Mouse (Mus musculus) hindbrain, embryonic 10.5 days (tissue): ENCODE results near the gene Scube1. TPM values are rescaled to one million over a fixed set of nuclear protein-coding genes. Genes with fewer than 3 reads are reported as not detected.

Source experiments
- DNase-seq: peaks from one replicate; pipeline ENCODE4 v3.0.0-alpha.2; 2017; ENCODE audit warnings: low spot score
- H3K27ac ChIP-seq: fragments of 300-500 bp; sonication (generic); 2 replicates; pipeline ENCODE4 v1.5.1; 2016; ENCODE audit warnings: mild to moderate bottlenecking, moderate library complexity
- H3K27me3 ChIP-seq: fragments of 300-500 bp; sonication (generic); 2 replicates; pipeline ENCODE4 v1.6.1; 2016; ENCODE audit warnings: mild to moderate bottlenecking; ENCODE audit not compliant: poor library complexity, insufficient read depth, severe bottlenecking
- H3K36me3 ChIP-seq: fragments of 300-500 bp; sonication (generic); 2 replicates; pipeline ENCODE4 v1.6.1; 2016; ENCODE audit warnings: mild to moderate bottlenecking, moderate library complexity
- H3K4me1 ChIP-seq: fragments of 300-500 bp; sonication (generic); replicated peaks from 2 replicates; pipeline ENCODE4 v1.6.1; 2016; ENCODE audit warnings: mild to moderate bottlenecking
- H3K4me3 ChIP-seq: fragments of 300-500 bp; sonication (generic); 2 replicates; pipeline ENCODE4 v1.5.1; 2016; ENCODE audit warnings: mild to moderate bottlenecking, moderate library complexity
- H3K9me3 ChIP-seq: fragments of 300-500 bp; sonication (generic); 2 replicates; pipeline ENCODE4 v1.6.1; 2016; ENCODE audit warnings: mild to moderate bottlenecking, moderate library complexity
- WGBS: fragments of 180-500 bp; shearing (Covaris S2); methylation state at CpG from one replicate; pipeline ENCODE4 v1.1.7; 2016; 5-methylcytosine and 5-hydroxymethylcytosine counted together
- polyA plus RNA-seq: library from polyadenylated mRNA; unstranded; fragments of >200 nt; fragmentation: Nextera tagmentation; extraction: Ambion mirVana; gene quantifications from 2 replicates; pipeline ENCODE4 v1.2.1, GENCODE M21; 2016

The Scube1 gene
- polyA plus RNA-seq, 1 experiment from 2014 or later, result 62.6 TPM

GRCm38 (mm10) chr15:83740676-83741422 lies 16.0 kb upstream of the Scube1 start:
- Histone ChIP-seq H3K4me1 (peaks cover 45% of the 10 kb centered on the region), H3K9me3 (no peaks in the 10 kb centered on the region), H3K27ac (peak overlapping the region; percentile 73), H3K4me3 (no peak overlapping the region), H3K36me3 (no peaks in the 10 kb centered on the region), H3K27me3 (peaks cover 8% of the 10 kb centered on the region)
- 26% methylated on average over 21 of the region's 21 CpGs for WGBS
- peak; percentile 56 for DNase-seq

- Histone ChIP-seq H3K9me3 (no peaks in the 10 kb centered on the region), H3K4me3 (no peak overlapping the region), H3K4me1 (peaks cover 62% of the 10 kb centered on the region), H3K27ac (peak overlapping the region; percentile 50; the same call in 1 of the 2 replicates), H3K27me3 (peaks cover 55% of the 10 kb centered on the region), H3K36me3 (peaks cover 6% of the 10 kb centered on the region; the same call in 1 of the 2 replicates)
- WGBS, result 12% methylated on average over 3 of the region's 3 CpGs
- peak; percentile 80 for DNase-seq
These were observed 2.8 kb upstream of the Scube1 start for GRCm38 (mm10) chr15:83727626-83728025.

- no peak overlapping the region for H3K4me3 ChIP-seq
- H3K9me3 ChIP-seq, result no peaks in the 10 kb centered on the region
- 82% methylated on average over 5 of the region's 5 CpGs for WGBS
- H3K4me1 ChIP-seq, result peaks cover 71% of the 10 kb centered on the region
- peak overlapping the region; percentile 95 for H3K27ac ChIP-seq
- peaks cover 14% of the 10 kb centered on the region for H3K36me3 ChIP-seq
- H3K27me3 ChIP-seq, result peaks cover 61% of the 10 kb centered on the region
- DNase-seq, result no peak
These were observed 1.9 kb upstream of the Scube1 start for GRCm38 (mm10) chr15:83726741-83727140.

GRCm38 (mm10) chr15:83725556-83726200 lies 857 bp upstream of the Scube1 start:
- Histone ChIP-seq H3K36me3 (peaks cover 25% of the 10 kb centered on the region), H3K27me3 (peaks cover 68% of the 10 kb centered on the region), H3K9me3 (no peaks in the 10 kb centered on the region), H3K27ac (peak overlapping the region; percentile 95), H3K4me3 (peak overlapping the region; percentile 85), H3K4me1 (peaks cover 73% of the 10 kb centered on the region)
- peak; percentile 65 for DNase-seq
- 6% methylated on average over 28 of the region's 28 CpGs for WGBS

- peak; percentile 55 for DNase-seq
- H3K4me3 ChIP-seq, result peak overlapping the region; percentile 85
- H3K36me3 ChIP-seq, result peaks cover 39% of the 10 kb centered on the region
- H3K9me3 ChIP-seq, result no peaks in the 10 kb centered on the region
- peaks cover 73% of the 10 kb centered on the region for H3K4me1 ChIP-seq
- peaks cover 57% of the 10 kb centered on the region for H3K27me3 ChIP-seq
- H3K27ac ChIP-seq, result peak overlapping the region; percentile 95
- WGBS, result 1% methylated on average over 61 of the region's 61 CpGs
These were observed 498 bp downstream of the Scube1 start for GRCm38 (mm10) chr15:83724160-83724885.

- DNase-seq, result no peak
- peaks cover 22% of the 10 kb centered on the region for H3K27me3 ChIP-seq
- H3K9me3 ChIP-seq, result no peaks in the 10 kb centered on the region
- H3K36me3 ChIP-seq, result peaks cover 81% of the 10 kb centered on the region
- no peak overlapping the region for H3K4me3 ChIP-seq
- H3K27ac ChIP-seq, result no peak overlapping the region
- peaks cover 59% of the 10 kb centered on the region for H3K4me1 ChIP-seq
- 72% methylated on average over 6 of the region's 6 CpGs for WGBS
These were observed 9.1 kb downstream of the Scube1 start for GRCm38 (mm10) chr15:83715582-83716228.

GRCm38 (mm10) chr15:83712798-83713197 lies 12.0 kb downstream of the Scube1 start:
- peak; percentile 45 for DNase-seq
- H3K27me3 ChIP-seq, result peaks cover 31% of the 10 kb centered on the region
- peaks cover 59% of the 10 kb centered on the region for H3K4me1 ChIP-seq

GRCm38 (mm10) chr15:83712361-83712760 lies 12.5 kb downstream of the Scube1 start:
- no peak for DNase-seq
- Histone ChIP-seq H3K36me3 (peaks cover 60% of the 10 kb centered on the region), H3K27ac (peak overlapping the region; percentile 83), H3K4me3 (no peak overlapping the region), H3K9me3 (no peaks in the 10 kb centered on the region), H3K4me1 (peaks cover 63% of the 10 kb centered on the region), H3K27me3 (peaks cover 31% of the 10 kb centered on the region)
- 82% methylated on average over 5 of the region's 5 CpGs for WGBS

More at GRCm38 (mm10) chr15:83712798-83713197, 12.0 kb downstream of the Scube1 start:
- WGBS, result 69% methylated on average over 10 of the region's 10 CpGs
- Histone ChIP-seq H3K36me3 (peaks cover 64% of the 10 kb centered on the region), H3K27ac (peak overlapping the region; percentile 83; the same call in 1 of the 2 replicates), H3K4me3 (no peak overlapping the region), H3K9me3 (no peaks in the 10 kb centered on the region)

GRCm38 (mm10) chr15:83709889-83710774 lies 14.7 kb downstream of the Scube1 start:
- whole genome bisulfite sequencing, result 14% methylated on average over 23 of the region's 23 CpGs
- Histone ChIP-seq H3K4me1 (peaks cover 77% of the 10 kb centered on the region), H3K36me3 (peaks cover 42% of the 10 kb centered on the region), H3K4me3 (0 out of 2 replicates have a peak overlapping the region, but pooled peaks have one; percentile 16), H3K27ac (peak overlapping the region; percentile 83), H3K27me3 (peaks cover 31% of the 10 kb centered on the region), H3K9me3 (no peaks in the 10 kb centered on the region)
- peak; percentile 72 for DNase-seq

- 26% methylated on average over 10 of the region's 10 CpGs for WGBS
- Histone ChIP-seq H3K36me3 (peaks cover 45% of the 10 kb centered on the region), H3K27me3 (peaks cover 21% of the 10 kb centered on the region), H3K27ac (peak overlapping the region; percentile 74), H3K4me3 (0 out of 2 replicates have a peak overlapping the region, but pooled peaks have one; percentile 2), H3K9me3 (peaks cover 9% of the 10 kb centered on the region; the same call in 1 of the 2 replicates), H3K4me1 (peaks cover 66% of the 10 kb centered on the region)
- DNase-seq, result peak; percentile 35
These were observed 18.2 kb downstream of the Scube1 start for GRCm38 (mm10) chr15:83706528-83707199.

GRCm38 (mm10) chr15:83700593-83700923 lies 24.3 kb downstream of the Scube1 start:
- 32% methylated on average over 13 of the region's 13 CpGs for WGBS
- DNase-seq, result no peak
- Histone ChIP-seq H3K4me3 (no peak overlapping the region), H3K9me3 (peaks cover 9% of the 10 kb centered on the region; the same call in 1 of the 2 replicates), H3K27ac (peak overlapping the region; percentile 81), H3K27me3 (peaks cover 13% of the 10 kb centered on the region), H3K36me3 (peaks cover 57% of the 10 kb centered on the region), H3K4me1 (peaks cover 75% of the 10 kb centered on the region)
